Mouse (Mus musculus) C2C12 (cell line): ENCODE data around the gene Mgat5b.

Source experiments
- CTCF ChIP-seq: IDR thresholded peaks from one replicate; pipeline ENCODE4 v1.5.1; 2011; ENCODE audit not compliant: control insufficient read depth, insufficient read depth, insufficient read length
- MAX ChIP-seq: IDR thresholded peaks from one replicate; pipeline ENCODE4 v1.6.1; 2011; ENCODE audit warnings: mild to moderate bottlenecking, control low read depth
- MYOG ChIP-seq: IDR thresholded peaks from one replicate; pipeline ENCODE4 v1.6.1; 2011; ENCODE audit not compliant: control insufficient read depth, insufficient read length; ENCODE audit errors: extremely low read depth
- USF1 ChIP-seq: IDR thresholded peaks from one replicate; pipeline ENCODE4 v1.6.1; 2011; ENCODE audit warnings: low read depth, mild to moderate bottlenecking, control low read depth, moderate library complexity

DNA sequence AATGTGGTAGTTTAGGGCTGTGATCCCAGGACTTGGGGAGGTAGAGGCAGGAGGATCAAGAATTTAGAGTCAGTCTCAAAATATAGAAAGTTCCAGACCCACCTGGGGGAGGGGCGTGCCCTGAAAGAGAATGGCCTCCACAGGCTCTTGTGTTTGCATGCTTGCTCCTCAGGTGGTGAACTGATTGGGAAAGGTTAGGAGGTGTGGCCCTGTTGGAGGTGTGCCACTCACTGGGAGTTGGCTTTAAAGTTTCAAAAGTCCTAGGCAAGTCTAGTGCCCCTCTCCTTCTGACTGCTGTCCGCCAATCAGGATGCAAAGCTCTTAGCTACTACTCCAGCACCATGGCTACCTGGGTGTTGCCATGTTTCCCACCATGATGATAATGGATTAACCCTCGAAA, 3.4 kb upstream of the Mgat5b start:
- no peak for TF ChIP-seq USF1
- TF ChIP-seq CTCF = no peak
- no peak for TF ChIP-seq MYOG
- no peak for TF ChIP-seq MAX
